ENCODE assay signal across 8 mouse cellular contexts in the genomic region with DNA sequence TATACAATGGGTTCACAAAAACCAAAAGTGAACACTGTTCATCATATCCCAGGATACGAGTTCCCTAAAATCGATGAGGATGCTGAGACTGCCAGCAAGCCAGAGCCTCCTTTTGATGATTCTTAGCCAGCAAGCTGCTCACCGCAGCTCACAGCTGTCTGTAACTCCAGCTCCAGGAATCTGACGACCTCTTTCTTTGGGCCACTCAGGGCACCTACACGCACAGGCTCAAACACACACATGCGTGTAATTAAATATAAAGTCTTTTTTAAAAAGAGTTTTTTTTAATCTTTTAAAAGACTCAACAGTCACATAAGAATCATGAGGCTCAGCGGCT.
DNase-seq lines count a peak whose midpoint lies in the region; ATAC-seq and TF ChIP-seq lines count a peak whose summit lies in the region.

No protein-coding gene starts in this region.

- H3K4me2 ChIP-seq in liver, embryonic 11.5 days, result peak overlapping the region; percentile 80
- peak overlapping the region; percentile 76 for H3K4me2 ChIP-seq in embryonic facial prominence, embryonic 14.5 days (ENCODE audit: low read depth, low read length)
- peak overlapping the region; percentile 84 for H3K4me2 ChIP-seq in intestine, embryonic 16.5 days (ENCODE audit: low read depth, low read length)
- peak overlapping the region; percentile 66 for H3K4me2 ChIP-seq in midbrain, postnatal 0 days (ENCODE audit: low read depth, low read length, poor library complexity, severe bottlenecking)

- TF ChIP-seq CTCF in midbrain, postnatal 0 days (IDR thresholded peaks at IDR 0.05), result no peak

- H3K9me3 ChIP-seq in liver, embryonic 11.5 days (ENCODE audit: control insufficient read depth, low read length), result no peaks in the 10 kb centered on the region
- H3K9me3 ChIP-seq in embryonic facial prominence, embryonic 14.5 days (ENCODE audit: control insufficient read depth, low read length), result no peaks in the 10 kb centered on the region
- H3K9me3 ChIP-seq in intestine, embryonic 16.5 days (ENCODE audit: control insufficient read depth, low read length), result no peaks in the 10 kb centered on the region
- no peaks in the 10 kb centered on the region for H3K9me3 ChIP-seq in midbrain, postnatal 0 days (ENCODE audit: low read length)

- H3K27me3 ChIP-seq in liver, embryonic 11.5 days (replicated peaks; ENCODE audit: control insufficient read depth, insufficient read depth, low read length), result no peaks in the 10 kb centered on the region
- H3K27me3 ChIP-seq in embryonic facial prominence, embryonic 14.5 days (replicated peaks; ENCODE audit: control insufficient read depth, insufficient read depth, low read length), result no peaks in the 10 kb centered on the region
- no peaks in the 10 kb centered on the region for H3K27me3 ChIP-seq in intestine, embryonic 16.5 days (replicated peaks; ENCODE audit: control insufficient read depth, insufficient read depth, low read length)
- H3K27me3 ChIP-seq in midbrain, postnatal 0 days (ENCODE audit: insufficient read depth, low read length), result no peaks in the 10 kb centered on the region

- no peak for ATAC-seq in liver, embryonic 11.5 days (replicated peaks; ENCODE audit: low FRiP score)
- no peak for ATAC-seq in embryonic facial prominence, embryonic 14.5 days (ENCODE audit: low read depth)
- ATAC-seq in intestine, embryonic 16.5 days, result no peak
- no peak for ATAC-seq in midbrain, postnatal 0 days (ENCODE audit: low FRiP score)

- peaks cover 15% of the 10 kb centered on the region; the same call in 1 of the 2 replicates for H3K4me1 ChIP-seq in liver, embryonic 11.5 days (replicated peaks; ENCODE audit: control insufficient read depth, insufficient read depth, low read length)
- H3K4me1 ChIP-seq in embryonic facial prominence, embryonic 14.5 days (ENCODE audit: control insufficient read depth, insufficient read depth, low read length), result no peaks in the 10 kb centered on the region
- peaks cover 12% of the 10 kb centered on the region for H3K4me1 ChIP-seq in intestine, embryonic 16.5 days (ENCODE audit: control insufficient read depth, insufficient read depth, low read length)
- H3K4me1 ChIP-seq in midbrain, postnatal 0 days (ENCODE audit: insufficient read depth, low read length), result no peaks in the 10 kb centered on the region

- no peak overlapping the region for H3K9ac ChIP-seq in liver, embryonic 11.5 days (ENCODE audit: low read depth, low read length)
- no peak overlapping the region for H3K9ac ChIP-seq in embryonic facial prominence, embryonic 14.5 days (ENCODE audit: low read depth, low read length)
- H3K9ac ChIP-seq in intestine, embryonic 16.5 days (ENCODE audit: low read depth, low read length), result 0 out of 2 replicates have a peak overlapping the region, but pooled peaks have one; percentile 32
- no peak overlapping the region for H3K9ac ChIP-seq in midbrain, postnatal 0 days (replicated peaks; ENCODE audit: low read length, poor library complexity, severe bottlenecking)

- no peak overlapping the region for H3K27ac ChIP-seq in liver, embryonic 11.5 days (ENCODE audit: low read depth, low read length)
- no peak overlapping the region for H3K27ac ChIP-seq in embryonic facial prominence, embryonic 14.5 days (replicated peaks; ENCODE audit: low read depth, low read length)
- peak overlapping the region; percentile 52; the same call in 1 of the 2 replicates for H3K27ac ChIP-seq in intestine, embryonic 16.5 days (ENCODE audit: low read length)
- no peak overlapping the region for H3K27ac ChIP-seq in midbrain, postnatal 0 days (ENCODE audit: low read depth, low read length)

- H3K4me3 ChIP-seq in liver, embryonic 11.5 days (ENCODE audit: low read depth, low read length), result no peak overlapping the region
- H3K4me3 ChIP-seq in embryonic facial prominence, embryonic 14.5 days (ENCODE audit: low read depth, low read length), result peak overlapping the region; percentile 43
- H3K4me3 ChIP-seq in intestine, embryonic 16.5 days (ENCODE audit: low read length), result peak overlapping the region; percentile 51
- H3K4me3 ChIP-seq in midbrain, postnatal 0 days (ENCODE audit: low read depth, low read length), result peak overlapping the region; percentile 36; the same call in 1 of the 2 replicates

- WGBS in liver, embryonic 11.5 days, result 64% methylated on average over 7 of the region's 7 CpGs
- 28% methylated on average over 7 of the region's 7 CpGs for WGBS in embryonic facial prominence, embryonic 14.5 days
- 42% methylated on average over 7 of the region's 7 CpGs for WGBS in intestine, embryonic 16.5 days
- whole genome bisulfite sequencing in midbrain, postnatal 0 days, result 35% methylated on average over 7 of the region's 7 CpGs

- no peak for DNase-seq in liver, embryonic 11.5 days (ENCODE audit: low spot score)
- no peak for DNase-seq in liver
- no peak for DNase-seq in embryonic facial prominence, embryonic 14.5 days (ENCODE audit: low spot score)
- no peak for DNase-seq in midbrain, postnatal 0 days (ENCODE audit: low spot score)
- no peak for DNase-seq in cerebellum, adult 11-12 months
- DNase-seq in left cerebral cortex, postnatal 25 days (ENCODE audit: low spot score in 2 of 2), result no peak
- DNase-seq in adrenal gland, adult (ENCODE audit: inconsistent age in 2 of 2, low spot score in 1 of 2), result no peak

- intact Hi-C loops in left cerebral cortex, postnatal 25 days (cut with DNase I), result no loop called here

- H3K36me3 ChIP-seq in liver, embryonic 11.5 days (ENCODE audit: control insufficient read depth, insufficient read depth, low read length), result no peaks in the 10 kb centered on the region
- no peaks in the 10 kb centered on the region for H3K36me3 ChIP-seq in embryonic facial prominence, embryonic 14.5 days (ENCODE audit: control insufficient read depth, insufficient read depth, low read length)
- no peaks in the 10 kb centered on the region for H3K36me3 ChIP-seq in intestine, embryonic 16.5 days (ENCODE audit: control insufficient read depth, insufficient read depth, low read length)
- H3K36me3 ChIP-seq in midbrain, postnatal 0 days (ENCODE audit: insufficient read depth, low read length), result no peaks in the 10 kb centered on the region
